Mouse (Mus musculus): ENCODE data around the gene Mrnip. TPM values are rescaled to one million over a fixed set of nuclear protein-coding genes. Genes with fewer than 3 reads are reported as not detected.

The Mrnip gene
- polyA plus RNA-seq, 1 experiment from 2014 or later: 21.7 TPM

DNA sequence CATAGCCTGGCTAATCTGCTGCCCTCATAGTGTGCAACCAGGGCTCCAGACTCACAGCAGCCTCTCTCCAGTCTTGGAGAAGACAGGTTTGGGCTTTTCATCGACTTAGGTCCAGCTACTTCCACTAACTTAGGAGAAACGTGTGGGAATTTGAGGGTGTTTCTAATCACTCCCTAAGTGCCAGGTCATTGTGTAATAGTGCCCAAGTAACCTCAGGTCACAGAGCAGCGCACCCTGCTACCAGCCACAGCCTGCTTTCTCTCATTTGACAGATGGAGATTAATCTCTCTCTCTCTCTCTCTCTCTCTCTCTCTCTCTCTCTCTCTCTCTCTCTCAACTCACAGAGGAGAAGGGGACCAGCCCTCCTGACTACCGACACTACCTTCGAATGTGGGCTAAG lies 5.9 kb upstream of the Mrnip start:
- peaks cover 60% of the 10 kb centered on the region for H3K36me3 ChIP-seq
- H3K27me3 ChIP-seq (ENCODE audit: insufficient read depth, poor library complexity, severe bottlenecking): no peaks in the 10 kb centered on the region
- no peaks in the 10 kb centered on the region for H3K9me3 ChIP-seq
- no peaks in the 10 kb centered on the region for H3K4me1 ChIP-seq
- DNase-seq (ENCODE audit: low spot score): no peak
- no peak overlapping the region for H3K4me3 ChIP-seq
- no peak overlapping the region for H3K27ac ChIP-seq
- WGBS: 84% methylated on average over 5 of the region's 5 CpGs

DNA sequence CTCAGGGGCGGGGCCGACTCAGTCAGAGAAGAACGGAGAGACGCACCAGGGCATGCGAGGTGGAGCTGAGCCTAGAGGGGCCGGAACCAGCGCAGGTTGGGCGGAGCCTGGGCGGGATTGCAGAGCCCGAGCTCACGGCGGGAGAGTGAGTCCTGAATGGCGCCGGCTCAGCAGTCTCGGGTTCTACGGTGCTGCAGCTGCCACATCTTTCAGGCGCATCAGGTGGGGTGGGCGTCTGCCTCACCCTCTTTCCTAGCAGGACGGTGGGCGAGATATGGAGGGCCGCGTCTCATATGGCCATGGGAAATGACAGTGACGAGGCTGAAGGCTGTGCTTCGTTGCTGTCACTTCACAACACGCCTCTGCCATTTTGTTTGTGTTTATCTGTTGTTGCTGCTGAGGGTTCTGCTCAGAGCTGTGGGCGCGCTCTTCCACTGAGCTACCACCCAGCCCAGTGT lies 515 bp downstream of the Mrnip start:
- Histone ChIP-seq H3K9me3 (no peaks in the 10 kb centered on the region), H3K4me1 (peaks cover 35% of the 10 kb centered on the region), H3K27ac (peak overlapping the region; percentile 88), H3K36me3 (peaks cover 41% of the 10 kb centered on the region), H3K27me3 (ENCODE audit: insufficient read depth, poor library complexity, severe bottlenecking) (no peaks in the 10 kb centered on the region), H3K4me3 (peak overlapping the region; percentile 81)
- under 1% methylated on average over 27 of the region's 27 CpGs for WGBS
- DNase-seq (ENCODE audit: low spot score): peak; percentile 99

DNA sequence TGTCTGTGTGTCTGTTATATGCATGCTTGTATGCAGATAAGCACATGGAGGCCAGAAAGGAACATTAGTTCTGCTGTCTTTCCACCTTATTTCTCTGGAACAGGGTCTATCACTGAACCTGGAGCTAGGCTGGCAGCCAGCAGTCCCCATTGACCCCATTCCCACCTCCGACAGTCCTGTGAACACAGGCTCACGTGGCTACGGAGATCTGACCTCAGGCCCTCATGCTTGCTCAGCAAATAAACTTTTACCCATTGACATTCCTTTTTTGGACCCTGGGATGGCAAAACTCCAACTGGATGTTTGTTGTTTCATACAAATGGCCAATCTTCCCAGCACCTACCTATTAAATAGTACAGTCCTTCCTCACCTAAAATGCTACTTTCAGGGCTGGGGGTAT lies 2.1 kb downstream of the Mrnip start:
- 85% methylated on average over 3 of the region's 3 CpGs for WGBS
- H3K4me1 ChIP-seq: peaks cover 35% of the 10 kb centered on the region
- no peak for DNase-seq (ENCODE audit: low spot score)
- no peaks in the 10 kb centered on the region for H3K9me3 ChIP-seq
- H3K4me3 ChIP-seq: no peak overlapping the region
- H3K36me3 ChIP-seq: peaks cover 29% of the 10 kb centered on the region
- H3K27me3 ChIP-seq (ENCODE audit: insufficient read depth, poor library complexity, severe bottlenecking): no peaks in the 10 kb centered on the region
- no peak overlapping the region for H3K27ac ChIP-seq

GRCm38 (mm10) chr11:50177111-50177510 lies 2.9 kb downstream of the Mrnip start:
- H3K27me3 ChIP-seq (ENCODE audit: insufficient read depth, poor library complexity, severe bottlenecking): no peaks in the 10 kb centered on the region
- no peaks in the 10 kb centered on the region for H3K9me3 ChIP-seq
- peaks cover 35% of the 10 kb centered on the region for H3K4me1 ChIP-seq
- WGBS: 81% methylated on average over 6 of the region's 6 CpGs
- peaks cover 23% of the 10 kb centered on the region for H3K36me3 ChIP-seq
- DNase-seq (ENCODE audit: low spot score): no peak
- no peak overlapping the region for H3K4me3 ChIP-seq
- H3K27ac ChIP-seq: no peak overlapping the region

DNA sequence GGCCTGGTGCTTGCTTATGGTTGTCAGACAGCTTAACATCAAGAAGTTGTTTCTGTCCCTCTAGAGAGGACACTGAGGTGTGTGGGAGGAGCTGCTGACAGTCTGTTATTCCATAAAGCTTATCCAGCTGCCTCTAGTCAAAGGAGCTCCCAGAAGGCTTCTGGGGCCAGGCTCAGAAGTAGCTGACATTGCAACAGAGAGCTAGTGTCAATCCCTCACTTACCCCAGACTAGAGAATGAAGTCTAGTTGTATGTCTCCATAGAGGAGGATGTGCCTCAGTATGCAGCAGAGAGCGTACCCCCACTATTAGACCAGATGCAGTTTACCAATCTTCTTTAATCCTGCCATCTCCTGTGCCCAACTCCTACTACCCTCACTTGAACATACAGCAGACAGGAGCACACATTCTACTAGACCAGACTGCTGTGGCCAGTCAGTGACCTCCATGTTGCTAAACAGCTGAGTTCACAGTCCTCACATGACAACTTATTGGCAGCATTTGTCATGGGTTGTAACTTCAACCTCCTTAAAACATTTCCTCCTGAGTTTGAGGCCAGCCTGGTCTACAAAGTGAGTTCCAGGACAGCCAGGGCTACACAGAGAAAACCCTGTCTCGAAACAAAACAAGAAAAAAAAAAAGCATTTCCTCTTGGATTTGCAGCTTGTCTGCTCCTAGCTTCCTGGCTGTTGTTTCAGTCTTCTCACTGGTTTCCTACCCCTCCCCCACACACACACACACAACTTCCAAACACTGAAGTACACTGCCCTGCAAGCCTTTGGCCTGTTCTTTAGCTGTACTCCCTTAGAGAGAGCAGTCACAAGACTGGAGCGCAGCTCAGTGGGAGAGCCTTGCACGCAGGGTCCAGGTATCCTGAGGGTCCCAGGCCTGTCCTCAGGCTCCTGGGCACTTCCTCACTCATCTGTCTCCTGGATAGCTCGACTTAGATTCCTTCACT lies 4.6 kb downstream of the Mrnip start:
- H3K4me1 ChIP-seq: peaks cover 46% of the 10 kb centered on the region
- 73% methylated on average over 5 of the region's 5 CpGs for WGBS
- H3K27me3 ChIP-seq (ENCODE audit: insufficient read depth, poor library complexity, severe bottlenecking): no peaks in the 10 kb centered on the region
- peaks cover 25% of the 10 kb centered on the region for H3K36me3 ChIP-seq
- H3K27ac ChIP-seq: peak overlapping the region; percentile 44; the same call in 1 of the 2 replicates
- H3K9me3 ChIP-seq: no peaks in the 10 kb centered on the region
- no peak for DNase-seq (ENCODE audit: low spot score)
- H3K4me3 ChIP-seq: no peak overlapping the region

- peaks cover 42% of the 10 kb centered on the region for H3K4me1 ChIP-seq
- WGBS: 73% methylated on average over 6 of the region's 6 CpGs
- H3K36me3 ChIP-seq: peaks cover 25% of the 10 kb centered on the region
- no peak for DNase-seq (ENCODE audit: low spot score)
- no peak overlapping the region for H3K4me3 ChIP-seq
- H3K27me3 ChIP-seq (ENCODE audit: insufficient read depth, poor library complexity, severe bottlenecking): no peaks in the 10 kb centered on the region
- H3K27ac ChIP-seq: no peak overlapping the region
- H3K9me3 ChIP-seq: no peaks in the 10 kb centered on the region
Observed at GRCm38 (mm10) chr11:50180478-50181231, 6.4 kb downstream of the Mrnip start.

- DNase-seq (ENCODE audit: low spot score): no peak
- Histone ChIP-seq H3K36me3 (peaks cover 21% of the 10 kb centered on the region), H3K27me3 (ENCODE audit: insufficient read depth, poor library complexity, severe bottlenecking) (no peaks in the 10 kb centered on the region), H3K27ac (peak overlapping the region; percentile 31; the same call in 1 of the 2 replicates), H3K9me3 (no peaks in the 10 kb centered on the region), H3K4me1 (peaks cover 32% of the 10 kb centered on the region), H3K4me3 (no peak overlapping the region)
- 77% methylated on average over 4 of the region's 4 CpGs for WGBS
Observed at GRCm38 (mm10) chr11:50182702-50183101, 8.5 kb downstream of the Mrnip start.

DNA sequence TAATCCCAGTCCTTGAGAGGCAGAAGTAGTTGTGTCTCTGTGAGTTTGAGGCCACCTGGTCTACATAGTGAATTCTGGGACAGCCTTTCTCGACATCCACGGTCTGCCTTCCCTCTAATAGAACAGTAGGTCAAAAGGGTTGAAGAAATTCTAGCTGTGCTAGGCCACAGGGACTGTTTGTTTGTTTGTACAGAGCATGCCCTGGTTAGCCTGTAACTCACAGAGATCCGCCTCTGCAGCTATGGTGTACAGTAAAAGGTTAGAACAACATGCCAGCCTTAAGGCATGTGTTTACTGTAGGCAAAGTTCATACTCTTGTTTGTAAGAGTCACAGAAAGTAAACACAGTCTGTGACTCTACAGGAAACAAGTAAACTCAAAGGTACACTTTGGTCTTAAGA lies 10.5 kb downstream of the Mrnip start:
- Histone ChIP-seq H3K4me3 (no peak overlapping the region), H3K36me3 (peaks cover 16% of the 10 kb centered on the region), H3K27me3 (ENCODE audit: insufficient read depth, poor library complexity, severe bottlenecking) (no peaks in the 10 kb centered on the region), H3K9me3 (no peaks in the 10 kb centered on the region), H3K4me1 (peaks cover 15% of the 10 kb centered on the region), H3K27ac (no peak overlapping the region)
- 90% methylated on average over 3 of the region's 3 CpGs for WGBS
- no peak for DNase-seq (ENCODE audit: low spot score)

- Histone ChIP-seq H3K4me3 (no peak overlapping the region), H3K36me3 (peaks cover 8% of the 10 kb centered on the region; the same call in 1 of the 2 replicates), H3K4me1 (peaks cover 9% of the 10 kb centered on the region), H3K9me3 (no peaks in the 10 kb centered on the region), H3K27ac (no peak overlapping the region), H3K27me3 (ENCODE audit: insufficient read depth, poor library complexity, severe bottlenecking) (no peaks in the 10 kb centered on the region)
- DNase-seq (ENCODE audit: low spot score): no peak
- WGBS: 76% methylated on average over 7 of the region's 7 CpGs
Observed at GRCm38 (mm10) chr11:50188682-50189081, 14.4 kb downstream of the Mrnip start.

- Histone ChIP-seq H3K4me3 (no peak overlapping the region), H3K4me1 (peaks cover 9% of the 10 kb centered on the region; the same call in 1 of the 2 replicates), H3K27ac (no peak overlapping the region), H3K27me3 (ENCODE audit: insufficient read depth, poor library complexity, severe bottlenecking) (no peaks in the 10 kb centered on the region), H3K9me3 (no peaks in the 10 kb centered on the region), H3K36me3 (peaks cover 10% of the 10 kb centered on the region; the same call in 1 of the 2 replicates)
- DNase-seq (ENCODE audit: low spot score): no peak
- WGBS: 77% methylated on average over 4 of the region's 4 CpGs
Observed at GRCm38 (mm10) chr11:50190362-50190761, 16.1 kb downstream of the Mrnip start.

GRCm38 (mm10) chr11:50192278-50192677 lies 18.0 kb downstream of the Mrnip start:
- peaks cover 23% of the 10 kb centered on the region; the same call in 1 of the 2 replicates for H3K36me3 ChIP-seq
- H3K9me3 ChIP-seq: no peaks in the 10 kb centered on the region
- H3K27me3 ChIP-seq (ENCODE audit: insufficient read depth, poor library complexity, severe bottlenecking): no peaks in the 10 kb centered on the region
- no peak for DNase-seq (ENCODE audit: low spot score)
- WGBS: 90% methylated on average over 3 of the region's 3 CpGs
- peaks cover 9% of the 10 kb centered on the region; the same call in 1 of the 2 replicates for H3K4me1 ChIP-seq
- H3K4me3 ChIP-seq: no peak overlapping the region
- no peak overlapping the region for H3K27ac ChIP-seq

DNA sequence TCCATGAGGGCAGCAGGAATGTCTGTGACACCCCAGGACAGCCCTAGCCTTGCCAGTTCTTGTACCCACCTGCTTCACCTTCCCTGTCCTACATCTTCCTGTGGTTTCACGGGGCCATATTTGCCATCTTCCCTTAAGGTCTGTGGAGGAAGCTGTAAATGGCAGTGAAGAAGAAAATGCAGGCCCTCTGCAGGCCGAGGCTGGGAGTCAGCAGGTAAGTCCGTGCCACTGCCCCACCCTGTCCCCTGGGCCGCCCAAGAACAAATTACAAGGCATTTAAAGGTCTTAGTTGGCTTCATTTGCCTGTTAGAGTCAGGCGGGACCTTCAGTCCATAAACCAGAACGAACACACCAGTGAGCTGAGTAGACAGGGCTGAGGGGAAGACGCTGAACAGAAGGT lies 19.8 kb downstream of the Mrnip start:
- Histone ChIP-seq H3K27me3 (ENCODE audit: insufficient read depth, poor library complexity, severe bottlenecking) (no peaks in the 10 kb centered on the region), H3K36me3 (peaks cover 31% of the 10 kb centered on the region), H3K4me3 (no peak overlapping the region), H3K27ac (no peak overlapping the region), H3K4me1 (peaks cover 9% of the 10 kb centered on the region; the same call in 1 of the 2 replicates), H3K9me3 (no peaks in the 10 kb centered on the region)
- 73% methylated on average over 7 of the region's 7 CpGs for WGBS
- no peak for DNase-seq (ENCODE audit: low spot score)

DNA sequence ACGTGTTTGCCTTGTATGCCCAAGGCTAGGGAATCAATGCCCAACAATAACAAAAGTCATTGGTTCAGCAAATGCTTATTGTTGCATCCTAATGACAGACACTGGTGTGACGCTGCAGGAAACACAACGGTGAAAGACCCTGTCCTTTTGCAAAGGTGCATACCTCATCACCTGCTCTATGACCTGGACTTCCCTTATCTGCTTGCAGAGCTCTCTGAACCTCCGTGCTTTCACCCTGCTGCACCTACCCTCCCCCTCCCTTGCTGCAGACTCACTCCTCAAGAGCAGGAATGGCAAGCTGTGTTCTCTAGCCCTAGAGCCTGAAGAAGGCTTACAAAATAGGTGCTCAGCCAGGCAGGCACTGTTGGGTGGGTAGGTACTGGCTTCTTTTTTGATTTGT lies 20.5 kb downstream of the Mrnip start:
- Histone ChIP-seq H3K27ac (no peak overlapping the region), H3K36me3 (peaks cover 38% of the 10 kb centered on the region), H3K4me3 (no peak overlapping the region), H3K27me3 (ENCODE audit: insufficient read depth, poor library complexity, severe bottlenecking) (no peaks in the 10 kb centered on the region), H3K4me1 (peaks cover 9% of the 10 kb centered on the region; the same call in 1 of the 2 replicates), H3K9me3 (no peaks in the 10 kb centered on the region)
- no peak for DNase-seq (ENCODE audit: low spot score)
- WGBS: 72% methylated on average over 4 of the region's 4 CpGs
